Mouse (Mus musculus) lung, embryonic 15.5 days (tissue): ENCODE measurements around the gene Olfr745. TPM values are rescaled to one million over a fixed set of nuclear protein-coding genes. Genes with fewer than 3 reads are reported as not detected.

Experiments
- ATAC-seq: fragments of 200-750 bp; cut with Nextera tagmentation; 2 replicates; pipeline ENCODE4 v1.8.0; 2017; ENCODE audit warnings: moderate number of reproducible peaks, borderline replicate concordance; ENCODE audit not compliant: low FRiP score, low TSS enrichment; ENCODE audit errors: extremely low read depth
- H3K27ac ChIP-seq: fragments of 300-500 bp; sonication (generic); 2 replicates; pipeline ENCODE4 v1.5.1; 2015; ENCODE audit warnings: moderate library complexity, mild to moderate bottlenecking, inconsistent platforms
- H3K27me3 ChIP-seq: fragments of 300-500 bp; sonication (generic); 2 replicates; pipeline ENCODE4 v1.6.1; 2015; ENCODE audit warnings: inconsistent platforms
- H3K36me3 ChIP-seq: fragments of 300-500 bp; sonication (generic); 2 replicates; pipeline ENCODE4 v1.6.1; 2015; ENCODE audit warnings: inconsistent platforms
- H3K4me1 ChIP-seq: fragments of 300-500 bp; sonication (generic); 2 replicates; pipeline ENCODE4 v1.6.1; 2015; ENCODE audit warnings: inconsistent platforms
- H3K4me2 ChIP-seq: fragments of 300-500 bp; sonication (generic); 2 replicates; pipeline ENCODE4 v1.6.1; 2015; ENCODE audit warnings: inconsistent platforms, mild to moderate bottlenecking, moderate library complexity
- H3K4me3 ChIP-seq: fragments of 300-500 bp; sonication (generic); 2 replicates; pipeline ENCODE4 v1.5.1; 2015; ENCODE audit warnings: mild to moderate bottlenecking, inconsistent platforms
- H3K9ac ChIP-seq: fragments of 300-500 bp; sonication (generic); 2 replicates; pipeline ENCODE4 v1.6.1; 2015; ENCODE audit warnings: inconsistent platforms
- H3K9me3 ChIP-seq: fragments of 300-500 bp; sonication (generic); 2 replicates; pipeline ENCODE4 v1.6.1; 2016; ENCODE audit warnings: inconsistent platforms
- WGBS: fragments of 180-500 bp; shearing (Covaris S2); methylation state at CpG from one replicate; pipeline ENCODE4 v1.1.7; 2015; 5-methylcytosine and 5-hydroxymethylcytosine counted together
- polyA plus RNA-seq: library from polyadenylated mRNA; unstranded; fragments of >200 nt; fragmentation: Nextera tagmentation; extraction: Ambion mirVana; gene quantifications from 2 replicates; pipeline ENCODE4 v1.2.1, GENCODE M21; 2015

The Olfr745 gene
- not detected in 2 replicates for polyA plus RNA-seq

DNA sequence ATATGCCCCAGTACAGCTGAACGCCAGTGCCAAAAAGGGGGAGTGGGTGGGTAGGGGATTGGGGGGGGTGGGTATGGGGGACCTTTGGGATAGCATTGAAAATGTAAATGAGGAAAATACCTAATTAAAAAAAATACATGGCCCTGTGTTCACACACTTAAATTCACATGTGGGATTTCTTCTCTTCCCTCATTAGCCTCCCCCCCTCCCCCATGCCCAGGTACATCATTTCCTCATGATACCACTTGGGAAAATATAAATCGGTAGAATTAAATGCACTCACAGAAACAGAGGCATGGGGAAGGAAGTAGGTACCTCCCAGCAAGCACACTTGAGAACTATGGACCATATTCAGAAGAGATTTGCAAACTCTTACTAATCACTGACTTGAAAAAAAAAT lies at the start of gene Olfr745:
Gene Olfr745, plus strand, starts transcription at position 301 of the 400 bp plus-strand sequence.
- Histone ChIP-seq H3K4me1 (no peaks in the 10 kb centered on the region), H3K4me3 (no peak within 1 kb of the TSS), H3K27ac (no peak within 1 kb of the TSS), H3K9me3 (no peaks in the 10 kb centered on the region), H3K27me3 (no peaks in the 10 kb centered on the region), H3K36me3 (no peaks in the 10 kb centered on the region), H3K9ac (no peak within 1 kb of the TSS), H3K4me2 (no peak within 1 kb of the TSS)
- WGBS, result 79% methylated on average over 2 of the region's 2 CpGs
- ATAC-seq, result no peak

DNA sequence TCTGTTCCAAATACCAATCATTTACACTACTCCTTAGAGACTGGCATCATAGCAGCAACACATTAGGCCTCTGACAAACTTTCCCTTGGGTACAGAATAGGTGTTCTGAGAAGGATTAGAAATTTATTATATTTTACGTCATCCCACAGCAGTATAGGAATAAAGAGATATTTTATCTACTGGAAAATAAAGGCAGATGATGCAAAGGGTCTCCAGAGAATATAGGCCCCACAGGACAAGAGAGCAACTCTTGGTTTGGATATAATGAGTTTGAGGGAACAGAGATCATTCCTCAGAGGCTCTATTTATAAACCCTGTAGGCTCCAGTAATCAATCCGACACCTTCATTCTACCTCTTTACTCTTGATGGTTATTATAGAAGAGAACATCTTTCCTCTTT lies 24.6 kb upstream of the Olfr745 start, which contains the start of gene Olfr744:
Gene Olfr744, plus strand, starts transcription at position 301 of the 400 bp plus-strand sequence.
- 81% methylated on average over 2 of the region's 2 CpGs for WGBS
- Histone ChIP-seq H3K27me3 (no peaks in the 10 kb centered on the region), H3K27ac (no peak within 1 kb of the TSS), H3K9me3 (no peaks in the 10 kb centered on the region), H3K4me2 (no peak within 1 kb of the TSS), H3K4me3 (no peak within 1 kb of the TSS), H3K9ac (no peak within 1 kb of the TSS), H3K4me1 (no peaks in the 10 kb centered on the region), H3K36me3 (no peaks in the 10 kb centered on the region)
- no peak for ATAC-seq

DNA sequence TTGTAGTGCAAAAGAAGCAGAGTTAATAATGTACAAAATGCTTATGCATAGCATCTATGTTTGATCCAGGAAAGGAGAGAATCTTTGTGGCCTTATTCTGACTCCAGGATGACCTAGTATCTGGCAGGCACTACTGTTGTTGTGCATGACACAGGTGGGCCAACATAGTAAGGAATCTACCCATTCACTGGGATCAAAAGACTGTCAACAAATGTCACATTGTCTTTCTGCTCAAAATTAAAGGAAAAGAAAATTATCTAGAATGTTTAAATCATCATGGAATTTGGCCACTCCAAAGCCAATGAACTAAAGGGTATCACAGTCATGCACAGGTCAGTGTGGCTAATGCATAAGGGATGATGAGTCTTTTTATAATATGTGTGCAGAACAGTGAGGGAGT lies 7.6 kb downstream of the Olfr745 start, which contains the start of gene Olfr746:
Gene Olfr746, plus strand, starts transcription at position 301 of the 400 bp plus-strand sequence.
- Histone ChIP-seq H3K9ac (no peak within 1 kb of the TSS), H3K4me3 (no peak within 1 kb of the TSS), H3K4me2 (no peak within 1 kb of the TSS), H3K27ac (no peak within 1 kb of the TSS), H3K27me3 (no peaks in the 10 kb centered on the region), H3K9me3 (no peaks in the 10 kb centered on the region), H3K36me3 (no peaks in the 10 kb centered on the region), H3K4me1 (no peaks in the 10 kb centered on the region)
- ATAC-seq, result no peak

DNA sequence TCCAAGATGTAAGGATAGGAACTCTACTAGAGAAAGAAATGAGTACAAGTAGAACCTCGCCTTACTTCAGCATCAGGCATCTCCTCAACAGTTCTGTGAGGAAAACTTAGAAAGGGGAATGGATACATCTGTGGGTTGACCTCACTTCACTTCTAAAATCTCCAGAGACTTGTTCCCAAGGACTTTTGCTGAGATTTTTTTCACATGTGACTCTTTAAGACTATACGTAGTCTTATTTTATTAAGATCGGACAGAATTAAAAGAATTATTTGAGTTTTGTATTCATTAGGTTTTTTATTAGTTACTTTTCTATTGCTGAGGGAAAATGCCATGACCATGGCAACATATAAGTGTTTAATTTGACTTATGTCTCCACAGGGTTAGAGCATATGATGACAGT lies 53.9 kb downstream of the Olfr745 start, which contains the start of gene Olfr747:
Gene Olfr747, minus strand, starts transcription at position 101 of the 400 bp plus-strand sequence.
- no peaks in the 10 kb centered on the region for H3K36me3 ChIP-seq
- H3K4me1 ChIP-seq, result no peaks in the 10 kb centered on the region
- no peak within 1 kb of the TSS for H3K9ac ChIP-seq
- H3K27ac ChIP-seq, result no peak within 1 kb of the TSS
- no peaks in the 10 kb centered on the region for H3K27me3 ChIP-seq
- H3K4me2 ChIP-seq, result no peak within 1 kb of the TSS
- ATAC-seq, result no peak
- H3K4me3 ChIP-seq, result no peak within 1 kb of the TSS
- no peaks in the 10 kb centered on the region for H3K9me3 ChIP-seq
- 89% methylated on average over 3 of the region's 3 CpGs for WGBS

Other genes starting within 250 kb of the Olfr745 start
- gene Olfr738, start 231.8 kb upstream of the Olfr745 start, polyA plus RNA-seq, result not detected in 2 replicates
- gene Olfr739, start 220.8 kb upstream of the Olfr745 start, polyA plus RNA-seq, result not detected in 2 replicates
- gene Olfr740, start 193.8 kb upstream of the Olfr745 start, polyA plus RNA-seq, result not detected in 2 replicates
- gene Olfr741, start 166.7 kb upstream of the Olfr745 start, polyA plus RNA-seq, result not detected in 2 replicates
- not detected in 2 replicates for gene Olfr742, start 135.8 kb upstream of the Olfr745 start, polyA plus RNA-seq
- gene Olfr743, start 117.5 kb upstream of the Olfr745 start, polyA plus RNA-seq, result not detected in 2 replicates
- not detected in 2 replicates for gene Olfr744, start 24.5 kb upstream of the Olfr745 start, polyA plus RNA-seq
- gene Olfr746, start 7.7 kb downstream of the Olfr745 start, polyA plus RNA-seq, result not detected in 2 replicates
- not detected in 2 replicates for gene Olfr747, start 53.8 kb downstream of the Olfr745 start, polyA plus RNA-seq
- gene Olfr748, start 68.0 kb downstream of the Olfr745 start, polyA plus RNA-seq, result not detected in 2 replicates
- not detected in 2 replicates for gene Olfr749, start 105.7 kb downstream of the Olfr745 start, polyA plus RNA-seq
- gene Ttc5, start 146.1 kb downstream of the Olfr745 start, polyA plus RNA-seq, result 69.0 and 74.1 TPM in 2 replicates
- gene Ccnb1ip1, start 168.3 kb downstream of the Olfr745 start, polyA plus RNA-seq, result not detected in 2 replicates
- 60.8 and 61.2 TPM in 2 replicates for gene Parp2, start 168.5 kb downstream of the Olfr745 start, polyA plus RNA-seq
- gene Tep1, start 231.2 kb downstream of the Olfr745 start, polyA plus RNA-seq, result 5.3 and 6.2 TPM in 2 replicates